Mouse (Mus musculus): Measurements from ENCODE around the gene Gde1. TPM values are rescaled to one million over a fixed set of nuclear protein-coding genes. Genes with fewer than 3 reads are reported as not detected.

Gde1 gene
- polyA plus RNA-seq, 1 experiment = not detected

DNA sequence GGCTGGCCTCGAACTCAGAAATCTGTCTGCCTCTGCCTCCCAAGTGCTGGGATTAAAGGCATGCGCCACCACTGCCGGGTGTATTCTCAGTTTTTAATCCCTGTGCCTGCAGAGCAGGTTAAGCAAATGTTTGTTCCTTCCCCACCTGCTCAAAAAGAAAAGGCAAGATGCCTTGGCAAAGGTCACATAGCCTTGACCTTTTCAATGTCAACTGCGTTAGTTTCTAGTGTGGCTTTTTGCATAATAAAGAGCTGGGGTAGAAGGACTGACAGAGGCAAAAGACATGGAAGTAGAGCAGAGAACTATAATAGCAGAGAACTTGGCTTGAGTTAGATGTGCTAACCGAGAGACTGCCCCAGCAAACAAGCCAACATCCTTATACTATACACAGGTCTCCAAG lies 5.2 kb upstream of the Gde1 start:
- Histone ChIP-seq H3K4me3 (ENCODE audit: insufficient read depth, low read depth, low read length) (no peak overlapping the region), H3K4me1 (ENCODE audit: control insufficient read depth, insufficient read depth, low read length) (0 out of 2 replicates have a peak, but pooled peaks cover 2% of the 10 kb centered on the region), H3K27ac (ENCODE audit: insufficient read depth, low read depth, low read length) (no peak overlapping the region)
- WGBS = 70% methylated on average over 5 of the region's 5 CpGs
- no peak for TF ChIP-seq POLR2A (IDR thresholded peaks at IDR 0.05; ENCODE audit: insufficient read depth, low read depth, low read length)
- TF ChIP-seq CTCF (IDR thresholded peaks at IDR 0.05; ENCODE audit: insufficient read depth, low read depth, low read length) = no peak

DNA sequence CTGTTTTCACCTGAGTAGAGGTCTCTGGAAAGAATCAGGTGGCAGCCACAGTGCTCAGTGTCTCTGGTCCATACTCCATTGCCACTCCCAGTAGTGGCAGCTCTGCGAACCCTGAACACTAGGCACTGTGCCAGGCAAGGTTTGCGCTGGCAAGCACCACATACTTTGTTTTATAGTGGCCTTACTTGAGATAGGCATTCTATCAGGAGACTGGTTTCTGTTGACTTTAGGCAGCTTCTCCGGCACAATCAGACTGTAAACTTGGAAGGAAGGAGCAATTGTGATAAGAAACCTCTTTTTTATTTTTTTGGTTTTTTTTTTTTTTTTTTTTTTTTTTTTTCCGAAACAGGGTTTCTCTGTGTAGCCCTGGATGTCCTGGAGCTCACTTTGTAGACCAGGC lies 2.4 kb upstream of the Gde1 start:
- no peak overlapping the region for H3K27ac ChIP-seq (ENCODE audit: insufficient read depth, low read depth, low read length)
- TF ChIP-seq POLR2A (IDR thresholded peaks at IDR 0.05; ENCODE audit: insufficient read depth, low read depth, low read length) = no peak
- TF ChIP-seq CTCF (IDR thresholded peaks at IDR 0.05; ENCODE audit: insufficient read depth, low read depth, low read length) = no peak
- H3K4me1 ChIP-seq (ENCODE audit: control insufficient read depth, insufficient read depth, low read length) = 0 out of 2 replicates have a peak, but pooled peaks cover 2% of the 10 kb centered on the region
- 84% methylated on average over 4 of the region's 4 CpGs for WGBS
- no peak overlapping the region for H3K4me3 ChIP-seq (ENCODE audit: insufficient read depth, low read depth, low read length)

- H3K4me1 ChIP-seq (ENCODE audit: control insufficient read depth, insufficient read depth, low read length) = peaks cover 4% of the 10 kb centered on the region; the same call in 1 of the 2 replicates
- 0 out of 2 replicates have a peak overlapping the region, but pooled peaks have one; percentile 31 for H3K27ac ChIP-seq (ENCODE audit: insufficient read depth, low read depth, low read length)
- 94% methylated on average over 2 of the region's 2 CpGs for WGBS
- no peak overlapping the region for H3K4me3 ChIP-seq (ENCODE audit: insufficient read depth, low read depth, low read length)
- TF ChIP-seq CTCF (IDR thresholded peaks at IDR 0.05; ENCODE audit: insufficient read depth, low read depth, low read length) (no peak), POLR2A (IDR thresholded peaks at IDR 0.05; ENCODE audit: insufficient read depth, low read depth, low read length) (no peak)
Measured at GRCm38 (mm10) chr7:118707216-118707615, 1.6 kb upstream of the Gde1 start.

- H3K4me1 ChIP-seq (ENCODE audit: control insufficient read depth, insufficient read depth, low read length) = peaks cover 8% of the 10 kb centered on the region
- H3K27ac ChIP-seq (ENCODE audit: insufficient read depth, low read depth, low read length) = peak overlapping the region; percentile 96
- no peak overlapping the region for H3K4me3 ChIP-seq (ENCODE audit: insufficient read depth, low read depth, low read length)
- TF ChIP-seq CTCF (IDR thresholded peaks at IDR 0.05; ENCODE audit: insufficient read depth, low read depth, low read length) (no peak), POLR2A (IDR thresholded peaks at IDR 0.05; ENCODE audit: insufficient read depth, low read depth, low read length) (no peak)
- WGBS = 53% methylated on average over 5 of the region's 5 CpGs
Measured at GRCm38 (mm10) chr7:118706488-118706887, 910 bp upstream of the Gde1 start.

DNA sequence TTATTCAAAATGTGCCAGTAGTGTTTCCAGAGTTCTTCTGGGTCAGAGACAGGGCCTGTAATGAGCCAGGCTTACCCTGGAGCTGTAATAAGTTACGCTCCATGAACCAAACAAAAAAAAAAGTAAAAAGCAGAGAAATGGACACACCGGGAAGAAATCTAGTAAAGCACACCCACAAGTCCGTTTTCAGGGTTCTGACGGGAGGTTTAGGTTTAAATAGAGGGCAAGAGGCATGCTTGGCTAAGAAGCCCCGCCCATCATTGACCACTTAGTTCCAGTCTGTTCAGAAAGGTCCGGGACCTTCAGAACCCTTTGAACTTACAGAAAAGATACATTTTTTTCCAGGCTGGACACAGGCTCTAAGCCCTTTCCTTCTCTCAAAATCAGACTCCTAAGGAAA lies 473 bp upstream of the Gde1 start:
- 20% methylated on average over 6 of the region's 6 CpGs for WGBS
- H3K27ac ChIP-seq (ENCODE audit: insufficient read depth, low read depth, low read length) = peak overlapping the region; percentile 96
- peaks cover 8% of the 10 kb centered on the region for H3K4me1 ChIP-seq (ENCODE audit: control insufficient read depth, insufficient read depth, low read length)
- H3K4me3 ChIP-seq (ENCODE audit: insufficient read depth, low read depth, low read length) = no peak overlapping the region; the same call in 1 of the 2 replicates
- TF ChIP-seq POLR2A (IDR thresholded peaks at IDR 0.05; ENCODE audit: insufficient read depth, low read depth, low read length) (no peak), CTCF (IDR thresholded peaks at IDR 0.05; ENCODE audit: insufficient read depth, low read depth, low read length) (no peak)

- Histone ChIP-seq H3K4me1 (ENCODE audit: control insufficient read depth, insufficient read depth, low read length) (peaks cover 11% of the 10 kb centered on the region), H3K4me3 (ENCODE audit: insufficient read depth, low read depth, low read length) (no peak overlapping the region), H3K27ac (ENCODE audit: insufficient read depth, low read depth, low read length) (0 out of 2 replicates have a peak overlapping the region, but pooled peaks have one; percentile 14)
- TF ChIP-seq POLR2A (IDR thresholded peaks at IDR 0.05; ENCODE audit: insufficient read depth, low read depth, low read length) (no peak), CTCF (IDR thresholded peaks at IDR 0.05; ENCODE audit: insufficient read depth, low read depth, low read length) (no peak)
- 53% methylated on average over 9 of the region's 9 CpGs for WGBS
Measured at GRCm38 (mm10) chr7:118704001-118704850, 1.4 kb downstream of the Gde1 start.

GRCm38 (mm10) chr7:118703144-118703561 lies 2.4 kb downstream of the Gde1 start:
- H3K4me1 ChIP-seq (ENCODE audit: control insufficient read depth, insufficient read depth, low read length) = peaks cover 11% of the 10 kb centered on the region
- H3K4me3 ChIP-seq (ENCODE audit: insufficient read depth, low read depth, low read length) = peak overlapping the region; percentile 20
- peak overlapping the region; percentile 14; the same call in 1 of the 2 replicates for H3K27ac ChIP-seq (ENCODE audit: insufficient read depth, low read depth, low read length)
- TF ChIP-seq CTCF (IDR thresholded peaks at IDR 0.05; ENCODE audit: insufficient read depth, low read depth, low read length) (no peak), POLR2A (IDR thresholded peaks at IDR 0.05; ENCODE audit: insufficient read depth, low read depth, low read length) (no peak)
- WGBS = 35% methylated on average over 15 of the region's 15 CpGs

DNA sequence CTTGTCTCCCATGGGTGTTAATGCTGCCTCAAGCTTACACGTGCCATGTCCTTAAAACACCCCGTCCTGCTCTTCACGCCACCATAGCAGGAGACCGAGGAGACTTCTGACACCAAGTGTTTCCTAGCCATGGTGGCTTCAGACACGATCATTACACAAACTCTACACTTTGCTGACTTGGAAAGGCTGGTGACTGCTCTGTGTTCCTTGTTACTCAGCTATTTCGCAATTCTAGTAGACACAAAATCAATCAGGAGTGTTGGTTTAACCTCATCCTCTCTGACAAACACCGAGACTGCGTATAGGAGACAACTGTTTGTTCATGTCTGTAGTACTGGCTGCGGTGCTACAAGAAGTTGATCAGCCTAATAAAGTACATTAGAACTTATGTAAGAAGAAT lies 6.7 kb downstream of the Gde1 start:
- Histone ChIP-seq H3K4me3 (ENCODE audit: insufficient read depth, low read depth, low read length) (no peak overlapping the region), H3K27ac (ENCODE audit: insufficient read depth, low read depth, low read length) (no peak overlapping the region), H3K4me1 (ENCODE audit: control insufficient read depth, insufficient read depth, low read length) (peaks cover 9% of the 10 kb centered on the region)
- 92% methylated on average over 9 of the region's 9 CpGs for WGBS
- no peak for TF ChIP-seq CTCF (IDR thresholded peaks at IDR 0.05; ENCODE audit: insufficient read depth, low read depth, low read length)
- TF ChIP-seq POLR2A (IDR thresholded peaks at IDR 0.05; ENCODE audit: insufficient read depth, low read depth, low read length) = no peak

GRCm38 (mm10) chr7:118697168-118697567 lies 8.4 kb downstream of the Gde1 start:
- H3K4me3 ChIP-seq (ENCODE audit: insufficient read depth, low read depth, low read length) = no peak overlapping the region
- 62% methylated on average over 4 of the region's 4 CpGs for WGBS
- no peak overlapping the region for H3K27ac ChIP-seq (ENCODE audit: insufficient read depth, low read depth, low read length)
- H3K4me1 ChIP-seq (ENCODE audit: control insufficient read depth, insufficient read depth, low read length) = peaks cover 14% of the 10 kb centered on the region
- no peak for TF ChIP-seq POLR2A (IDR thresholded peaks at IDR 0.05; ENCODE audit: insufficient read depth, low read depth, low read length)
- TF ChIP-seq CTCF (IDR thresholded peaks at IDR 0.05; ENCODE audit: insufficient read depth, low read depth, low read length) = no peak
